Mouse (Mus musculus) embryonic facial prominence, embryonic 10.5 days (tissue): ENCODE results near the gene Nup50. TPM values are rescaled to one million over a fixed set of nuclear protein-coding genes. Genes with fewer than 3 reads are reported as not detected.
A peak's percentile ranks its signal among the peaks of the same experiment; 100 is the strongest.

Source experiments
- DNase-seq: peaks from one replicate; pipeline ENCODE4 v3.0.0-alpha.2; 2017; ENCODE audit warnings: low spot score
- H3K27ac ChIP-seq: fragments of 300-500 bp; sonication (generic); replicated peaks from 2 replicates; pipeline ENCODE4 v1.5.1; 2016; ENCODE audit warnings: mild to moderate bottlenecking
- H3K27me3 ChIP-seq: fragments of 300-500 bp; sonication (generic); replicated peaks from 2 replicates; pipeline ENCODE4 v1.6.1; 2016; ENCODE audit warnings: low read depth, mild to moderate bottlenecking; ENCODE audit not compliant: poor library complexity, severe bottlenecking
- H3K36me3 ChIP-seq: fragments of 300-500 bp; sonication (generic); replicated peaks from 2 replicates; pipeline ENCODE4 v1.6.1; 2016; ENCODE audit warnings: mild to moderate bottlenecking, moderate library complexity
- H3K4me1 ChIP-seq: fragments of 300-500 bp; sonication (generic); 2 replicates; pipeline ENCODE4 v1.6.1; 2016
- H3K4me3 ChIP-seq: fragments of 300-500 bp; sonication (generic); 2 replicates; pipeline ENCODE4 v1.5.1; 2016; ENCODE audit warnings: mild to moderate bottlenecking, moderate library complexity
- H3K9me3 ChIP-seq: fragments of 300-500 bp; sonication (generic); 2 replicates; pipeline ENCODE4 v1.6.1; 2016; ENCODE audit warnings: mild to moderate bottlenecking
- WGBS: fragments of 180-500 bp; shearing (Covaris S2); methylation state at CpG from one replicate; pipeline ENCODE4 v1.1.7; 2016; 5-methylcytosine and 5-hydroxymethylcytosine counted together
- microRNA-seq: library from miRNA; unstranded; fragments of <30 nt; microRNA quantifications from one replicate; pipeline ENCODE4, GENCODE M21; 2017
- polyA plus RNA-seq: library from polyadenylated mRNA; unstranded; fragments of >200 nt; fragmentation: Nextera tagmentation; extraction: Ambion mirVana; gene quantifications from 2 replicates; pipeline ENCODE4 v1.2.1, GENCODE M21; 2016

Nup50 gene
- polyA plus RNA-seq, 1 experiment from 2014 or later, result 70.9 TPM

- no peak for DNase-seq
- WGBS, result 87% methylated on average over 12 of the region's 12 CpGs
- no peak overlapping the region for H3K27ac ChIP-seq
- H3K36me3 ChIP-seq, result 0 out of 2 replicates have a peak, but pooled peaks cover 2% of the 10 kb centered on the region
- no peaks in the 10 kb centered on the region for H3K9me3 ChIP-seq
- peaks cover 35% of the 10 kb centered on the region for H3K4me1 ChIP-seq
- 0 out of 2 replicates have a peak overlapping the region, but pooled peaks have one; percentile 0 for H3K4me3 ChIP-seq
- H3K27me3 ChIP-seq, result peaks cover 14% of the 10 kb centered on the region
Observed at GRCm38 (mm10) chr15:84985516-84986160, 62.4 kb downstream of the Nup50 start.

- Histone ChIP-seq H3K27ac (peak overlapping the region; percentile 86; the same call in 1 of the 2 replicates), H3K4me1 (peaks cover 35% of the 10 kb centered on the region), H3K27me3 (peaks cover 18% of the 10 kb centered on the region), H3K4me3 (peak overlapping the region; percentile 82), H3K36me3 (0 out of 2 replicates have a peak, but pooled peaks cover 2% of the 10 kb centered on the region), H3K9me3 (no peaks in the 10 kb centered on the region)
- DNase-seq, result no peak
- 70% methylated on average over 4 of the region's 4 CpGs for WGBS
Observed at GRCm38 (mm10) chr15:84986171-84987019, 63.2 kb downstream of the Nup50 start.

DNA sequence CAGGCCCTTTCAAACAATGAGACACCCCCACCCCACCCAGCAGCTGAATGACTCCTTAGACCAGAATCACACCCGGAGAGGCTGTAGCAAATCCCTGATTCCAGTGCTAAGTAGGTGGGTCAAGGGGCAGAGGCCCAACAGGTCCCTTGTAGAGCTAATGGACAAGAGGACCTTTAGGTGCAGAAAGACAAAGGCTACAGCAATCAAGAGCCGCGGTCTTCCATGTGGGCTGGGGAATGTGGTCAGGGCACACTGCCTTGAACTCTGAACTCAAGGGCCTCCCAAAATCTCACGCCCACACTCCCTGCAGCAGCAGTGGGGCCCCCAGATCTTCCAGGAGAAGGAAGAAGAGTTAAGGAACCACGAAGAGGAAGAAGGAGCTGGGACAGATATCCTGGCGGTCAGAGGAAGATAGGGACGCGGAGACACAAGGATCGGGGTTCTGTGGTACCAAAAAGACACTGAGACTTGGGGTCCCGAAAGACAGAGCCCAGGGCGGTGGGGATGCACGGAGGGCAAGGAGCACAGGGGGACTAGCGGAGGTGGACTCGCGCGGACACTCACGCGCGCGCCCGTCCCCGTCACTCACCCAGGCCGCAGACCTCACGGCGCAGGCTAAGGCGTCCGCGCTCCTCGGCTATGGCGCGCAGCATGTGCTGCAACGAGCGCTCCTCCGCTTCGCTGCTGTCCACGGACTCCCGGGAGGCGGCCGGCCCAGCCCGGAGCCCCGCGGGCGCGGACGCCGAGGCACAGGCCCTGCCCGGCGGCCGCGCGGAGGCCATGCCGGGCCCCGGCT, 64.0 kb downstream of the Nup50 start:
- under 1% methylated on average over 53 of the region's 53 CpGs for WGBS
- H3K27ac ChIP-seq, result peak overlapping the region; percentile 86
- peaks cover 35% of the 10 kb centered on the region for H3K4me1 ChIP-seq
- 0 out of 2 replicates have a peak, but pooled peaks cover 2% of the 10 kb centered on the region for H3K36me3 ChIP-seq
- H3K27me3 ChIP-seq, result peaks cover 18% of the 10 kb centered on the region
- DNase-seq, result peak; percentile 61
- no peaks in the 10 kb centered on the region for H3K9me3 ChIP-seq
- peak overlapping the region; percentile 82 for H3K4me3 ChIP-seq

DNA sequence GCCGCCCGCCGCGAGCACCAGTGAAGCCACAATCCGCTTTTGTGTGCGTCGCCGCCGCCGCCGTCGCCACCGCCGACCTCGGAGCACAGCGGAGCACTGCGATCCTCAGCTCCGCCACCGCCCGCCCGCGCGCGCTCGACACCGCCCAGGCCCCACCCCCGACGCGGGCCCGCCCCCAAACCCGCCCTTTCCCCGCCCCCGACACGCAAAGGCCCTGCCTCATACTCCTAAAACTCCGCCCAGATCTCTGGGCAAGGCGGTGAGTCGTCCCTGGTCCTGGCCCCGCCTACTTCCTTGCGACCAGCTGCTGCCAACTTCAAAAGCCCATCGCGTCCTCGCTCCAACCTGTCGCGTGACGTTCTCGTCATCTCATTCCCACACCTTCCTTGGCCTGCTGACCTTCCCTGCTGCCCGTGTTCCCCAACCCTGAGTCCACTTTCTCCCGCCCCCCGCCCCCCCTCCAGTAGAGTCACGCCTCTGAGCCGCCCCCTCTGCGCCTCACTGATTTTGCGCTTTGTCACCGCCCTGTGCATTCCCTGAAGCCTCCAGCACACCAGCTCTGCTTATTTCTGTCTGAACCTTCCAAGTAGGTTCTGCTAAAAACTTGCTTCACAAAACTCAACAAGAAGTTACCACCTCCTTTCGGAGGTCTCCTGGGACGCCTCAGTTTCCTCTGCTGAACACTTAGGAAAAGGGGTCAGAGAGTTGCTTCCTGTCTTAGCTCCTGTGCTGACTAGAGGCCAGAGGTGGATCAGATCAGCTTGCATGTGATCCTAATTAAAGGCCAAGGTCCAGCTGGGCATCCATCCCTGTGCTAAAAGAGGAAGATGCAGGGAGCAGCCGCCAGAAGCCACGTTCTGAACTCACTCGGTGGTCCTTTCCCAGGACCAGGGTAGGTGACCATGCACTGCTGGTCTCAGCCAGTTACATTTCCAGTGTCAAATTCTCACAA, 64.9 kb downstream of the Nup50 start, which contains the start of gene 5031439G07Rik:
Gene 5031439G07Rik (minus strand): TSS at position 678 of the 952 bp plus-strand sequence.
- WGBS, result 1% methylated on average over 59 of the region's 59 CpGs
- H3K4me3 ChIP-seq, result peak within 1 kb of the TSS; percentile 82
- DNase-seq, result peak; percentile 98
- peaks cover 35% of the 10 kb centered on the region for H3K4me1 ChIP-seq
- peaks cover 18% of the 10 kb centered on the region for H3K27me3 ChIP-seq
- peak within 1 kb of the TSS; percentile 86 for H3K27ac ChIP-seq
- H3K36me3 ChIP-seq, result no peaks in the 10 kb centered on the region
- H3K9me3 ChIP-seq, result no peaks in the 10 kb centered on the region

GRCm38 (mm10) chr15:84989098-84989497, 65.9 kb downstream of the Nup50 start:
- DNase-seq, result no peak
- WGBS, result 69% methylated on average over 3 of the region's 3 CpGs
- no peaks in the 10 kb centered on the region for H3K9me3 ChIP-seq

GRCm38 (mm10) chr15:84989771-84990170, 66.6 kb downstream of the Nup50 start:
- Histone ChIP-seq H3K9me3 (no peaks in the 10 kb centered on the region), H3K27ac (no peak overlapping the region), H3K4me1 (peaks cover 39% of the 10 kb centered on the region), H3K27me3 (peaks cover 30% of the 10 kb centered on the region), H3K36me3 (no peaks in the 10 kb centered on the region), H3K4me3 (no peak overlapping the region)
- no peak for DNase-seq
- WGBS, result 75% methylated on average over 7 of the region's 7 CpGs

More at GRCm38 (mm10) chr15:84989098-84989497, 65.9 kb downstream of the Nup50 start:
- Histone ChIP-seq H3K4me3 (peak overlapping the region; percentile 82; the same call in 1 of the 2 replicates), H3K4me1 (peaks cover 35% of the 10 kb centered on the region), H3K36me3 (no peaks in the 10 kb centered on the region), H3K27me3 (peaks cover 24% of the 10 kb centered on the region), H3K27ac (no peak overlapping the region)

Small RNAs within 50 kb of the gene (microRNA-seq; reads per million reads assigned to microRNA genes)
- gene Mir1249, result 17.1 reads per million, percentile 28 among the genes with 10 or more reads in this experiment

Other genes starting within 250 kb of the Nup50 start
- gene Arhgap8, start 203.4 kb upstream of the Nup50 start, polyA plus RNA-seq, result 5.9 and 6.6 TPM in 2 replicates
- gene Phf21b, start 67.4 kb upstream of the Nup50 start, polyA plus RNA-seq, result 2.2 and 4.9 TPM in 2 replicates
- gene Gm29666, start 3.4 kb upstream of the Nup50 start, polyA plus RNA-seq, result 1.1 TPM in 2 replicates
- 8.3 and 9.3 TPM in 2 replicates for gene 5031439G07Rik, start 65.1 kb downstream of the Nup50 start, polyA plus RNA-seq
- not detected in 2 replicates for gene Upk3a, start 93.7 kb downstream of the Nup50 start, polyA plus RNA-seq
- 27.0 and 29.8 TPM in 2 replicates for gene Fam118a, start 105.5 kb downstream of the Nup50 start, polyA plus RNA-seq
- 0.12 and 0.15 TPM in 2 replicates for gene Smc1b, start 208.6 kb downstream of the Nup50 start, polyA plus RNA-seq
- gene Ribc2, start 208.7 kb downstream of the Nup50 start, polyA plus RNA-seq, result 0.43 and 0.70 TPM in 2 replicates